Mouse (Mus musculus) frontal cortex, postnatal 36 days (tissue): ENCODE measurements at regions not wholly inside any gene's neighbourhood (a gene's known extent, or its start where the extent isn't known, plus 50 kb on each side); places are given as distances from the start of the nearest gene placed in this dataset.

Experiments
- DNase-seq, 2 experiments: peaks; one replicate each; pipeline ENCODE4 v3.0.0; 2022; ENCODE audit warnings: low spot score in 2 of 2

- DNase-seq = no peak
Observed at GRCm38 (mm10) chr5:111506821-111507220, 89.7 kb downstream of the Mn1 start.

DNA sequence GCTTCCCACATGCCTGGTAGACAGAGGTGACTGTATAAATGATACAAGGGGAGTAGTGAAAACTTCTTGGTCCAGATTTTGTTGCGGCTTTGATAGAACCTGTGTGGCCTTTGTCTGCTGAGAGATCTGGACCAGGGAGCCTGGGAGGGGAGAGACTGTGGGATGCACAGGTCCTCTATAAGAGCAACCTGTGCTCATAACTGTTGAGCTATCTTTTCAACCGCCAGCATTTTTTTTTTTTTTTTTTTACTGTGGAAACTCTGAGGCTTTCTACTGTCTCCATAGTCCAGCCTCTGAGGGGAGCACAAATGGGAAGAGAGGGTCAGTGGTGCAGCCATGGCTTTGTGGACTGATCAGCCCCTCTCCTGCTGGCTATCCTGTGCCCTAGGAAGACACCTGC is 90.2 kb downstream of the Mn1 start:
- no peak for DNase-seq

- DNase-seq = no peak
Observed at GRCm38 (mm10) chr5:111509014-111509561, 91.9 kb downstream of the Mn1 start.

- DNase-seq = no peak
Observed at GRCm38 (mm10) chr5:111509575-111510057, 92.5 kb downstream of the Mn1 start.

DNA sequence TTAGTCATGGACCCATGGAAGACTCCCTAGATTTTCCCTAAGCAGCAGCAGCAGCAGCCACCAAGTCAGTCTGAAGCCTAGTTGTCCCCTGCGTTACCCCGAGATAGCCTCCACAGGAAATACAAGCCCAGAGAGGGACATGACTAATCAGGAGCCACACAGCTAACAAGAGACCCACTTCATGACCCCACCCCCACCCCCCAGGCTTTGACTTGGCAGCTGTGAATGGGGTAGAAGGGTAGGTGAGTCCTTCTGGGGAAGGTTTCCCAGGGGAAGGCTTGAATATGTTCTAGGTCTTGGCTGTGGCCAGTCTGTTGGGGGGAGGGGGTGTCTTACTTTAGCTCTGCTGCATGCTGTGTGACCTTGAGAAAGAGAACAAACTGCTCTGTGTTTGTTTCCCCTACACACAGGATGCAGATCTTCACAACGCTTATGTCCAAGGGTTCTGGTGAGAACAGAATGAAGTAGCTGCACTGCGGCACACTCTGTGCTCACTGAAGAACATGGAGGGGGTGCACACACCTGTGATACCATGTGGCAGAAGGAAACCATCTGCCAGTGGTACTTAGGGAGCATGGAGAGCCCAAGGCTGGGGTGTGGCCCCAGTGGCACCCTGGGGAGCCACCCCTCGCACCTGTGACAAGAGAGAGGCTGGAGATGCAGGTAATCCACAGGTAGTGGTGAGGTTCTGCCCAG is 93.2 kb downstream of the Mn1 start:
- no peak for DNase-seq

DNA sequence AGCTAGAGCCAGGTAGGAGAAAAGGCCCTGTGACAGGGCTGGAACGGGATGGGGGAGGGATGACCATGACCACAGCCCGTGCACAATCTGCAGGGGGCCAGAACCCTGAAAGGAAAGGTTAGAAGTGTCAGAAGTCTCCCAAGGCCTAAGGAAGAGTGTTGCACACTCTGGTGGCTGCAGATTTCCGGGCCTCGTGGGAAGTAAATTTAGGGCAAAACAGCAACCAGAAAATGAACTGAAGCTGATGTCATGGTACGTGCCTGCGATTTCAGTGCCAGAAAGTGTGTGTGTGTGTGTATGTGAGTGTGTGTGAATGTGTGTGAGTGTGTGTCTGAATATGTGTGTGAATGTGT is 93.7 kb downstream of the Mn1 start:
- DNase-seq = no peak

- DNase-seq = peak in 1 of 2 experiments; percentile 36
Observed at GRCm38 (mm10) chr5:111511982-111512381, 94.8 kb downstream of the Mn1 start.

DNA sequence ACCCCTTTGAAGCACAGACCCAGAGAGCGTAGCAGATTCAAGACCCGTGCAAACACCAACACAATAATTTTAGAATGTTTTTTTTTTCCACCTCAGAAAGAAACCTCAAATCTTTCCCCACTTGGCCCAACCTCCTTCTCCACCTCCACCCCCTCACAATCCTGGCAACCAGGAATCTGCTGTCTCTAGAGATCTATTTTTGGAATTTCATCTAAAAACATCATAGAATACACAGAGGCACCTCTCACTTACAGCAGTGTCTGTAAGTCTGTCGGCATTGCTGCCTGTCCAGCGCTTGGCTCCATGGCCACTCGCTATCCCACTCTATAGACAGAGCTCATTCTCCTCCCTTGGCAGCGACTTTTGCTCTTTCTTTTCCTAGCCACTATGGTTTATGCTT is 96.8 kb downstream of the Mn1 start:
- peak in 1 of 2 experiments; percentile 54 for DNase-seq

DNA sequence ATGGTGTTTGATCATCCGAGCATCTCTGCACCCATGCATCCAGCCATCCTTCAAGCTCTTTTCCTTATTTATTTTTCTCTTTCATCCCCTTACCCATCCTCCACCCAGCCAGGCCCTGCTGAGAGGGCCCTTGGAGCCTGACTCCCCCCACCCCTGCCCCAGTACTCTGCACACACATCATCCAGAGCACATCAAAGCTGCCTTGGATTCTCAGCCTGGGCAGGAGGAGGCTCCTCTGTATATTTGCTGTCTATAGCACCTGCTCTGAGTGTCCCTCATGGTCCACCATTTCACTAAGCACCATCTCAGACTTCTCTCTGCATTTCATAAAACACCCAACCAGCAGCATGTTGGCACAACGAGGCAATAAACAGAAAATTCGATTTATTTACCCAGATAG is 101.9 kb downstream of the Mn1 start:
- DNase-seq = no peak

- no peak for DNase-seq
Observed at GRCm38 (mm10) chr5:111519500-111520041, 102.4 kb downstream of the Mn1 start.

DNA sequence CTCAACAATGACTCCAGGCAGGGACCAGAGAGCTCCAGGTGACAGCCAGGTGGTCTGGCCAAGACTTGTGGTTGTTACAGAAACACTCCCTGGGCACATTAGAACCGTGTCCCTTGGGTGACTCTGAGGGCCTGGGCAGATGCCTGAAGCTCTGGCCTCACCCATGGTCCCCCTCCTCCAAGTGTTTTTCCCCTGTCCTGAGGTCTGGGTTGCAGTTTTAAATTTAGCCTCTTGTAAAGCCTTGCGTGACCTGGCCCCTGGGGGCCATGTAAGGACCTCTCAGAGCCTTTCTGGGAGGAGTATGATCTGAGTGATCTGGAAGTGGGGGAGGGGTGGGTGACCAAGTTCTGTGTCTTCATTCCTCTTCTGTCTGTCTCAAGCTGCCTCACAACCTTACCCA is 104.7 kb downstream of the Mn1 start:
- no peak for DNase-seq

DNA sequence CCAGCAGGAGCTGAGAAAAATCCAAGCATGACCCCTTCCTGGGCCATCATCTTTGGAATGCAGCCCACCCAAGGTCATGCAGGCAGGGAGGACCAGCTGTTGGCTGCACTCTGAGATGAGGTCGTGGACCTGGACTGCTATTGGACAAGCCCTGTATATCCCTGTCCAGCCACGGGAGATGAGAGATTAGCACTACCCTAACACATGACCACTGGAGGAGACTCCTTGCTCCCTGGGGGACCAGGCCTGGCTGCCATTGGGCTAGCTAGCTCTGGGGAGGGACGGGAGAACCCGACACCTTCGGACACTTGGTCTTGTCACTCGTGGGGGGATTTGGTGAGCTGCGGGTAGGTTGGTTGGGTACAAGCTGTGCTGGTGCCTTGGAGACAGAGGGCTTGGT is 105.4 kb downstream of the Mn1 start:
- DNase-seq = no peak

GRCm38 (mm10) chr5:111527741-111528140 is 110.6 kb downstream of the Mn1 start:
- no peak for DNase-seq

DNA sequence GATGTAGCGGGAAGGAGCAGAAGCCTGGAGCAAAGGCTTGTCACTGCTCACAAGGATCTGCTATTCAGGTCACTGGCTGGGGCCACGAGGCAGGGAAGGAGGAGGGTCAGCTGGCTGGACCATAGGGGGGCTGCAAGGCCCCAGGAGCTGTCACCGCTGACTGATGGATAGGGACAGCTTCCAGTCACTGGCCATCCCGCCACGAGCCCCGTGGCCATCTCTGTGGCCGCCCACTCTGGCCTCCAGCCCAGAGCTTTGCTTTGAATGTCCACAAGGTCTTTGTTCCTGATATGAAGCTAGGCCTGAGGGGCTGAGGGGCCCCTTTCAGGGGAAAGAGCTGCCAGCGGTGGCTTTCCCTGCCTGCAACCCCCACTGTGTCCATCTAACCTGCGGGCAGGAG is 111.9 kb downstream of the Mn1 start:
- no peak for DNase-seq

DNA sequence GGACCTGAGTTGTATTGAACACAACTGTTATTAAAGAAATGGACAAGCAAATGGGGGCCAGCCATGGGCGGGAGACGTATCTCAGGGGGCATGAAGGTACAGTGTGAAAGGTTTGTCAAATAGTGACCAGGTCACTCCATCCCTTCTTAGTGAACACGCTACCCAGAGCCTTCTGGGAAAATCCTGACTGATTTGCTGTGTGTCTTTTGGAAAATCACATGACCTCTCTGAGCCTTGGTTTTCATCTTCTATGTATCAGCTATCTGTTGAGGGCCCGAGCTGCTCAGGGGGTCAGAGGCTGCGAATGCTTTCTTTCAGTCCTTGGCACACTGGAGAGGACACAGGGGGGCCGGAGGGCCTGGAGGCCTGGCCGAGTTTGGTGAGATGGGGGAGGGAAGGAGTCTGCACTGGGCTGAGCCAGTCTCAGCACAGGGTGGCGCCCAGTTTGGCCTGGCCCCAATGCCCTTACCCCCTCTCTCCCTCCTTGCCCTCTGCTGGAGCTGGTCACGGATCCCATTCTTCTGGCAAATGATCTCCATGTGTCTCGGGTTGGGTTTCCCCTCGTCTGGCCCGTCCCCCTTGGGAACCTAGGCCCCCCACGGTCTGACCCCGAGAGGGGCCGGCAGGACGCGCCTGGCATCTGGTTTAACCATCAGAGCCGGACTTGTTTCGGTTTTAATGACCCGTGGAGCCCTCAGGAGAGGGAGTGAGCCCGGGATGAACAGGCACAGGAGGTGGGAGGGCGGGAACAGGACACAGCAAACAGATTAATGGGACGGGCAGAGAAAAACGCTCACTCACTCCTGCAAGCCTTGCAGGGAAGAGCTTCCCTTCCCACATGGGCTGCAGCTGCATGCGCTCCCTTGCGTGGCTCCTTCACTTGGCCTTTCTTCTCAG is 113.7 kb downstream of the Mn1 start:
- DNase-seq = no peak

DNA sequence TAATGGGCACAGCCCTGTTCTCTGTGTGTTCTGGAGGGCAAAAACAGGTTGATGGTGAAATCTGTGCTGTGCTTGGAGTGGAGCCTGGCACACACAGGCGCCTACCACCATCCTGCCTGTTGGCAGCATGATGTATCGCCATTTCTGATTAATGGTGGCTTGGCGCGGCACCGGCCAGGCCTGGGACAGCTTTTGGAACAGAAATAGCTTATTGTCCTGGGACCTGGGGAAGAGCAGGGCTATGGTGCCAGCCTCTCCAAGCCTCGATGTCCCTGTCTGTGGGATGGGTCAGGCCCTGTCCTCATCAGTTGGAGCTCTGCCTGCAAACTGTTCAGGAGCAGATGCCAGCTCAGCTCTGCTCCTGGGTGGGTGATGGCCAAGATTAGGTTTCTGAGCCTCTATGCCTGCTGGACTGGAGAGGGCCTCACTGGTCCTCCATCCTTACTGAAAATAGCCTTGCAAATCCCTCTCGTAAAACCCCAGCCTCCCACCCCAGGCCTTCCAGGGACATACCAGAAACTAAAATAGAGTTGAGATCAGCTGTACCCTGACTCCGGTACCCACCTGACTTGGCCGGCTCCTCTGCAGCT is 115.4 kb downstream of the Mn1 start:
- no peak for DNase-seq

- DNase-seq = no peak
Observed at GRCm38 (mm10) chr5:111535978-111536377, 118.8 kb downstream of the Mn1 start.

DNA sequence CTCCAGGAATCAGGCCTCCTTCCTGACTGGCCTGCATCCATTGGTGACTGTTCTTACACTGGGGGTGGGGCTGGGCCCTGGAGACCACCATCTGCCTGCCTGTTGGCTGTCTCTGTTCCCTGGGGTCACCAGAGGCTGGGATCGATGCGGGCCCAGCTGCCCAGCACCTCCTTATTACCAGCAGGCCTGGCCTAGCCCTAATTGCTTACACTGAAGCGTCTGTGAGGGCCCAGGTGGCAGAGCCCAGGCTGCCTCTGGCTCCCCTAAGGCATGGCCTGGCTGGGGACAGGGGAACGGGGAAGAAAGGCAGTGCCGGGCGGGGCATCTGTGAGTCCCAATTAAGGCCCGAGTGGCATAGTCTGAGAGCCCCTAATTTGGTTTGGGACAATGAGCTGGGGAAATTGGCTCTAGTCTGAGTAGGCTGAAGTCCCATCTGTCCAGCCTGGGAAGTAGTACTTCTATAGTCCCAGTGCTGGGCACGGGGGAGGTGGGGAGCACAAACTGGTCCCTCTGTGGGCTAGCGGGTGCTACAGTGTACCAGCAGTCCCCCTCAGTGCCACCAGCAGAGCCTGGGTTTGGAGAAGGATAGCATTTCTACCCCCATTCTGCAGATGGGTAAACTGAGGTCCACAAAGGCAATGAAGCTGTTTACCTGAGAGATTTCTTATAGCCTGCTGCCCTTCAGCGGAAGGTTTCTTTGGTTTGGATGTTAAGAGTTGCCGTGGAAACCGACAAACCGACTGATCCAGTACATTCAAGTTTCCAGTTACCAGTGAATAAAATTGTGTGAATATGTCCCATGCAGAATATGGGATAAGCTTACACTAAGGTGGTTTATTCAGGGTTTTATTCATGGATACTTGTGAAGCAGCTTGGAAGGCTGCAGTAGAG is 121.6 kb downstream of the Mn1 start:
- DNase-seq = no peak

- no peak for DNase-seq
Observed at GRCm38 (mm10) chr5:111540486-111540885, 123.3 kb downstream of the Mn1 start.

DNA sequence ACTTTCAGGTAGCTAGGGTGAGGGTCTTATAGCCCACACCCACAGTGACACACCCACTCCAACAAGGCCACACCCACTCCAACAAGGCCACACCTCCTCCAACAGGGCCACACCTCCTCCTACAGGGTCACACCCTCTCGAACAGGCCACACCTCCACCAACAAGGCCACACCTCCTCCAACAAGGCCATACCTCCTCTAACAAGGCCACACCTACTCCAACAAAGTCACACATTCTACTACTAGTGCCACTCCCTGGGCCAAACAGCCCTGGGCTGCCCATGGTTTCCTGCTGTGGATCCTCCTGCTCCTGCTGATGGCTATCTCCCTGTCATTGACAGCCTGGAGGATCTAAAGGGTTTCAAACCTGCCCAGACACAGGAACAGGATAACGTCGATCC is 124.9 kb downstream of the Mn1 start:
- DNase-seq = no peak
